Mouse (Mus musculus): ENCODE results near the gene Sf3a1. TPM values are rescaled to one million over a fixed set of nuclear protein-coding genes. Genes with fewer than 3 reads are reported as not detected.

Sf3a1 gene
- polyA plus RNA-seq (2012), result 125 and 133 TPM in 2 replicates

DNA sequence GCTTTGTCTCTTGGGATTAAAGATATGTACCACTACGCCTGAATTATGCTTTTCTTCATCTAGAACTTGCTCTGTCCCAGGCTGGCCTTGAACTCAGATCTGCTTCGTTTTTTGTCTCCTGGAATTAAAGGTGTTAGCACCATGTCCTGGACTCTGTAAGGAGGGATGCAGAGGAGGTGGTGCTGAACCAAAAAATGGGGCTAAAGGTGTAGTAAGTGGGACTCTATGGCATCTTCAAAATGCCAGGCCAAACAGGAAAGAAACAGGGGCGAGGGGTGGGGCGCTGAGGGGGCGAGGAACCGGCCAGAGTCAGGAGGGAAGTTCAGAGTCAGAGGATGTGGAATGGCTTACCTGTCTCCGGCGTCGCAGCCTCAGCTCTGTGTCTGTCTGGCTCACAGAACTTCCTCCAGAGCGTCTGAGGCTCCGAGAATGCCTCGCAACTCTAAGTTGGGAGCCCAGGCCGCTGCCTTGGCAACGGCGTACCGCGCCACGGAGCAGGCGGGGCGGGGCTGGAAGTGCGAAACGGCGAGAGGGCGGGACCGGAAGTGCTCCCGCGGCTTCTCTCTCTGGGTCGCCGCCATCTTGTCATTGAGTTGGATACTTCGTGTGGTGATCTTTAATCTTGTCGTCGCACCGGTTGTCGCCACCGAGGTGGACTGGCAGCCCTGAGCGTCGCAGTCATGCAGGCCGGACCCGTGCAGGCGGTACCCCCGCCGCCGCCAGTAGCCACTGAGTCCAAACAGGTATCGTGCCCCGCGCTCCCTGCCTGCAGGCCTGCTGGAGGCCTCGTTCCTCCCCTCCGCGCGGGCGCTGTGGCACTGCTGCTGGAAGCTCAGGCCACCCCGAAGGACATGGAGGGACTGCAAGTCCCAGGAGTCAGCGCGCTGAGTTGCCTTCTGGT, at the start of gene Sf3a1, which contains the start of gene Ccdc157:
Gene Sf3a1, plus strand, starts transcription at position 543 of the 901 bp plus-strand sequence.
Gene Ccdc157, minus strand, starts transcription at position 486 of the 901 bp plus-strand sequence.

GRCm38 (mm10) chr11:4122742-4123579, 37.2 kb upstream of the Sf3a1 start, which contains the start of gene Sec14l2:
Gene Sec14l2 (minus strand): TSS chr11:4123415.

DNA sequence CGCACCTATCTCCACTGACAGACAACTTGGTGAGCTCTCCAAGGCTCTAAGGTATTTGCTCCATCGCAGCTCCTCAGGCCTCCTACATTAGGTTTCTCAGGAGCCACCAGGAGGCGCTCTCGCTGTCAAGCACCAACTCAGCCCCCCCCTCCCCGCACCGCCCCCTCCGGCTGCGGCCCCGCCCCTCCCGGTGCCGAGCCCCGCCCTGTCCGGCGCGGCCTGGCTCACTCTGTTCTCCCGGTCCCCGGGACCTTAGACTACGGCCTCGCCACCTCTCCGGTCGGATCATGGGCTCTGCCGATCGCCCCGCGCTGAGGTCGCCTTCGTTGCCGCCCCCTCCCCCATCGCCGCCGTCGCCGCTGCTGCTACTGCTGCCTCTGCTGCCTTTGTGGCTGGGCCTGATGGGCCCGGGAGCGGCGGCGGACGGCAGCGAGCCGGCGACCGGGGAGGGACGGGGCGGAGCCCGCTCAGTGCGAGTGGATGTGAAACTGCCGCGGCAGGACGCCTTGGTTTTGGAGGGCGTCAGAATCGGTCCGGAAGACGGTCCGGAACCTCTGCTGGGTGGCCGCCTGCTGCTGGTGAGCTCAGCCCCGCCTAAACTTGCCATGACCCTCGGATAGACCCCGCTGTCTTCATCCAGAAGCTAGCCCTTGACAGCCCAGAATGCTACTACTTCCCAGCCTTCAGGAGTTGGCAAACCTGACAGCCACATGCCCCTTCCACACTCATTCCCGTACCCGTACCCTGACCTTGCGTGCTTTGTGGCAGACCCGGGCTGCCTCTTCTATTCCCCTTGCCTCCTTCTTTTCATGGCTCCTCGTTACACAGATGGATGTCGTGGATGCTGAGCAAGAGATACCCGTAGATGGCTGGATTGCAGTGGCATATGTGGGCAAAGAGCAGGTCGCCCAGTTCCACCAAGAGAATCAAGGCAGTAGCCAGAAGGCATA, 24.9 kb upstream of the Sf3a1 start, which contains the start of gene Rnf215:
Gene Rnf215, plus strand, starts transcription at position 217 of the 950 bp plus-strand sequence.

GRCm38 (mm10) chr11:4186486-4187317, 26.6 kb downstream of the Sf3a1 start, which contains the start of gene Tbc1d10a:
Gene Tbc1d10a (plus strand): TSS chr11:4186789.

DNA sequence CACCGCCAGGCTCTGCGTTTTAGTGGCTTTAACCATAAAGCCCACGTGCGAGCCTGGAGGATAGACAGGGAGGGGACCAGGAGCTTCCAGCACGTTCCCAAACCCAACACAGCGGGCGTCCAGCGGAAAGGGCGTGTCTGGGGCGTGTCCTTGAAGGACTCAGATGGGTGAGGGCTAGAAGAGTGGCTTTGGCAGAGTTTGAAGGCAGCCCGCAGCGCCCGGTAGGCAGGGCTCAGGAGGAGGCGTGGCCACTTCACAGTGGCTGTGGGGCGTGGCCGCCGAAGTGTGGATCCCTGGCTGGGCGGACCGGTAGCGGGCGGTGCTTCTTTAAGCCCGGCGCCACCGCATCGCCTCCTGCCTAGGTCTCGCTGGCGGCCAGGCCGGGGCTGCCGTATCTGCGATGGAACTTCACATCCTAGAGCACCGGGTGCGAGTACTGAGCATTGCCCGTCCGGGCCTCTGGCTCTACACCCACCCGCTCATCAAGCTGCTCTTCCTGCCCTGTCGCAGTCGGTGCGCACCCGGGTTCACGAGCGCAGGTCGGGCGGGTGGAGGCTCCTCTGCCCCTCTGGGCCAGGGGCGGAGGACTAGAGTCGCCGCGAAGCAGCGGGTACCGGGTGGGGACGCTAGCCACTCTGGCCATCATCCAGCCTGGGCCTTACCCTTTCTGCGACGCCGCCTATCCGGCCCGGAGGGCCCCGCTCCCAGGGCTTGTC, 57.9 kb downstream of the Sf3a1 start, which contains the start of gene Castor1:
Gene Castor1, plus strand, starts transcription at position 312 of the 716 bp plus-strand sequence.

Other genes with a start within 250 kb of the Sf3a1 start
- gene Slc35e4, start 245.7 kb upstream of the Sf3a1 start, polyA plus RNA-seq (2012), result 21.2 and 22.1 TPM in 2 replicates
- 16.1 and 23.8 TPM in 2 replicates for gene Tcn2, start 228.2 kb upstream of the Sf3a1 start, polyA plus RNA-seq (2012)
- 59.0 and 68.9 TPM in 2 replicates for gene Pes1, start 196.4 kb upstream of the Sf3a1 start, polyA plus RNA-seq (2012)
- gene 4930556J24Rik, start 183.6 kb upstream of the Sf3a1 start, polyA plus RNA-seq (2012), result not detected in 2 replicates
- gene Gal3st1, start 176.7 kb upstream of the Sf3a1 start, polyA plus RNA-seq (2012), result 0.97 and 1.1 TPM in 2 replicates
- gene Sec14l4, start 128.9 kb upstream of the Sf3a1 start, polyA plus RNA-seq (2012), result not detected in 2 replicates
- gene Sec14l3, start 95.5 kb upstream of the Sf3a1 start, polyA plus RNA-seq (2012), result not detected in 2 replicates
- gene Mtfp1, start 64.9 kb upstream of the Sf3a1 start, polyA plus RNA-seq (2012), result 13.1 and 14.4 TPM in 2 replicates
- 6.2 and 6.5 TPM in 2 replicates for gene Sec14l2, start 36.9 kb upstream of the Sf3a1 start, polyA plus RNA-seq (2012)
- 14.4 and 20.7 TPM in 2 replicates for gene Rnf215, start 25.1 kb upstream of the Sf3a1 start, polyA plus RNA-seq (2012)
- 0.81 and 1.6 TPM in 2 replicates for gene Ccdc157, start 57 bp upstream of the Sf3a1 start, polyA plus RNA-seq (2012)
- gene Tbc1d10a, start 26.4 kb downstream of the Sf3a1 start, polyA plus RNA-seq (2012), result 16.8 and 18.2 TPM in 2 replicates
- gene Castor1, start 57.9 kb downstream of the Sf3a1 start, polyA plus RNA-seq (2012), result 1.3 and 2.1 TPM in 2 replicates
- gene Osm, start 76.1 kb downstream of the Sf3a1 start, polyA plus RNA-seq (2012), result 14.1 and 44.3 TPM in 2 replicates
- gene Lif, start 97.2 kb downstream of the Sf3a1 start, polyA plus RNA-seq (2012), result 7.1 and 9.4 TPM in 2 replicates

Data from megakaryocyte-erythroid progenitor cell, adult 5 weeks (primary cell).